Mouse (Mus musculus) right cerebral cortex, adult 2 months (tissue): ENCODE results near the gene 1700007K13Rik.
"Not testable (repeated sequence)": the region's sequence is repeated elsewhere in the genome, so short reads cannot be mapped to it uniquely, and the experiment has no call there.

Experiments
- DNase-seq, 2 experiments: peaks; one replicate each; pipeline ENCODE4 v3.0.0; 2021 to 2022; ENCODE audit warnings: low spot score in 2 of 2

Gene 1700007K13Rik

DNA sequence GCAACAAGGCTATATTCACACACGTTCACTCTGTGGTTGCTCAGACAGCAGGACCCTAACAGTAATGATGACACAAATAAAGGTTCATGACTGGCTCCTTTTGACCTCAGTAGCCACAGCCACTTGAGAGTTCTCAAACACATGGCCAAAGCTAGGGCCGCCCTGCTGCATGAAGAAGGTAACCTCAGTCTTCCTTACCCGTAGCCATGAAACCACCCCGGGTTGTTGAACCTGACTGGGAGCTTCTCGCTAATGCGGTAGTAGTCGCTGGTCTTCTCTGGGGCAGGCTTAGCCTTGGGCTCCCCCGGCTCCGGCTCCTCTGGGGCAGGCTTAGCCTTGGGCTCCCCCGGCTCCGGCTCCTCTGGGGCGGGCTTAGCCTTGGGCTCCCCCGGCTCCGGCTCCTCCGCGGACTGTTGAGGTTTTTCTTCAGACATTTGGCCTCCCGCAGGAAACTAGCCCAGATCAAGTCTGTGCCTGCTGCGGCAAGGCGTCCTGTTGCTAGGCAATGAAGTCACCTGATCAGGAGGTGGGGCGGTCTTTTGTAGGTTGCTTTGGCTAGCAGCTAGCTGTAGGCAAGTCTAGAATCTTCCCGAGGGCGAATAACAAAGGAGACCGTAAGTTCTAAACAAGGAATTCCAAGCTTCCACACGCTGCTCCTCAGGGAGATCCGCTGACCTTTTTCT, at the start of gene 1700007K13Rik:
1700007K13Rik (minus strand) TSS at position 497 of the 683 bp plus-strand sequence.
- DNase-seq = peak; percentile 77 to 81

DNA sequence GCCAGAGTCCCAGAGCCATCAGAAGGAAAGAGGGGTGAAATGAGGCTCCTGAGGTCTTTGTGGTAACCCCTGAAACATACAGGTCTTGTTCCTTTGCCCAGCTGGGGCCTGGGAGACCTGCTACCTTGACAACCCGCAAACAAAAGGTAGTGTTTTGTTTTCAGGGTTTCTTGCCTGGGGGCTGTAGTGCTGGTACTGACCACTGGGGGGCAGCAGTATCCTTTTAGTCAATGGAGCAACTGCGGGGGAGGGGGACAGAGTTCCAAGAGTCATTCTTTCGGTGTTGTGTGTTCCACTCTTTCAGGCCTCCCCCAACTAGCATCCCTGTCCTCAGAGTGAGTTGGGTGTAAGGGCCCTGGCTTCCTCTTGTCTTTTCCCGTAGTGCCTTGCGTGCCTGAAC, 48.4 kb upstream of the 1700007K13Rik start:
- peak; percentile 92 for DNase-seq

DNA sequence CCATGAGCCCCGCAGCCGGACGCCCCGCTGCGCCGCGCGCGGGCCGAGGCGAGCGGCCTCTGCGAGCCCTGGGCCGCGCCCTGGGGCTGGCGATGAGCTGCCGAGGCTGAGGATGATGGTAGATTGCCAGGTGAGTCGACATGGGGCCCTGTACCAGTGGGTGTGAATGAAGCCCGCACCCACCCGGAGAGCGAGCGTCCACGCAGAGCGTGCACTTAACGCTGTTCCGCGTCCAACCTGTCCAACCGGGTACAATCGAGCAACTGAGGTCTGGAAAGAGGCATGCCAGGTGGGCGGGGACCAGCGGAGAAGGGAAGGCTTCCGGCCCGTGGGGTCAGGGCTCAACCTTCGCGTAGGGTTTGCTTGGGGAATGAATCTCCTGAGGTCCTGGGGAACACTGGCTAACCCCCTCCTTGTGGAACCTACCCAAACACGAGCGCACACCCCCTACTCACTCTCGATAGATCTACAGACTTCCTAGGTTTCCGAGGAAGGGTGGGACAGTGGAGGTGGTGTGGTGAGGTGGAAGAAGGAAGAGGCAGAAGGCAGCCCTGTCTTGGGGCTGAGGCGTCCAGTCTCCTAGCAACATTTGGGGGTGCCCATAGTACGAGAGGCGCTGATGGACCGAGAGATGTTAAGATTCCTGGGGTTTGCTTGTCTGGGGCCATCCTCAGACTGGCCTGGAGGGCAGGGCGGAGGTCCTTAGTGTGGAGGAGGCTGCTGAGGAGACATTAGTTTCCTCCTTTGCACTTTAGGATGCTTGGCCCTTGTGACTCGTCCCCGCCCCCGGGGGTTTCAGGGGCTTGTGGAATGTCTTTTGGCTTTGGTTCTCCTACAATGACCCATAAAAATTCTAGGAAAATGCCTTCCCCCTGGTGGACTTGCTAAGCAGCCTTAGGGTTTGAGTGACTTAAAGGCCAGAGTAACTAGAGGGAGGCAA, 47.6 kb upstream of the 1700007K13Rik start:
- peak; percentile 43 to 44 for DNase-seq

DNA sequence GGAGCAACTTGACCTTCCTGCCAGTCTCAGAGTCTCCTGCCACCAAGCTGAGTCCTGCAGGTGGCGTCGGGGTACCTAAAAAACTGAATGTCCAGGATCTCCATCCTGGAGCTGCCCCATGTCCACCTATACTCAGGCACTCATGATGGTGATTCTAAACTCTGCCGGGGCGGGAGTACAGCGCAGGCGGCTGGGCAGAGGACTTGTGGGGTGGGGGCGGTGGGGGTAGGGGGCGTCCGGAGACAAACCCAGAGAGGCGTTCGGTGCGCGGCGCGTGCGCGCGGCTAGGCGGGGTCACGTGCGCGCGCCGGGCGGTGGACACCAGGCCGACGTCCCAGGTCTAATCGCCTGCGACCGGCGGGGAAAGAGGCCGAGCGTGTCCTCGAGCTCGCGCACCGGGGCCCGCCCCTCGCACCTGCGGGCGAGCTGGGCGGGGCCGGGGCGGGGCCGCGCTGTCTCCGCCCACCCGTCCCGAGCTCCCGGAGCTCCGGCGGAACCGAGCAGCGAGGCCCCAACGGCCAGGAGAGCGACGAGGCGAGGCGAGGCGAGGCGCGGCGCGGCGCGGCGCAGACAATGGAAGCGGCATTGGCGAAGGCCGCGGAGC, 46.8 kb upstream of the 1700007K13Rik start, which contains the start of gene Ralgds:
Ralgds (plus strand) TSS at position 328 of the 604 bp plus-strand sequence.
- DNase-seq = peak in 1 of 2 experiments; percentile 37

GRCm38 (mm10) chr2:28511600-28511999, 45.5 kb upstream of the 1700007K13Rik start:
- not testable (repeated sequence) for DNase-seq

DNA sequence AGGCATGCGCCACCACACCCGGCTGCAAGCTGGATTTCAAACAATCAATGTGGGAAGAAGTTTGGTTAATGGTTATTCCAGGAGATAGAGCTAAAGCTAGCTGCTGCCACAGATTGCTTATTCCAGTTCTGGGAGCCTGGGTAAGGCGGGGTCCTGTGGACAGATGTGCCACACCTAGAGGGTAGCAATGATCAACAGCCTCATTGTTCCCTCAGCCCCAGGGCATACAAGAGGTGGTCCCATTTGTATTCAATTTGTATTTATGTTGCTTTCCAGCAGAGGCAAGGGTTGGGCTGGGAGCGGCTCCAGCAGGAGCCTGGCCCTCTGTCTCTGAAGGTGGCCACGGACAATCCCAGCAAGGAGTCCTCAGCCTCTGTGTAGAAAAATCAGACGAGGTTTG, 40.2 kb upstream of the 1700007K13Rik start:
- DNase-seq = no peak

DNA sequence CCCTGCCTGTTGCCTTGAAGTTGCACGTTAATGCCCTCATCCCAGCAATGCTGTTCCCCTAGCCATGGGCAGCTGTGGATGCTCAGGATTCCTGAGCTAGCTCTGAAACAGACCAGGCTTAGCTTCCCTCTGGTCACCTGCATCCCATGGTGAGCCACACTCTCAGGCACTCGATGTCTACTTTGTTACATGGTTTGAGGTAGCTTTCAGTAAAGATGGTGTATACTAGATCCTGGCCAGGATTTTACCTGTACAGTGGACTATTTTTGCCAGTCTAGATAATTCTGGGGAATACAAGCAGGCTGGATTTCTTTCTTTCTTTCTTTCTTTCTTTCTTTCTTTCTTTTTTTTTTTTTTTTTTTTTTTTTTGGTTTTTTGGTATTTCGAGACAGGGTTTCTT, 39.7 kb upstream of the 1700007K13Rik start, which contains the start of gene Gm10134:
Gm10134 (plus strand) TSS at position 301 of the 400 bp plus-strand sequence.
- DNase-seq = no peak

DNA sequence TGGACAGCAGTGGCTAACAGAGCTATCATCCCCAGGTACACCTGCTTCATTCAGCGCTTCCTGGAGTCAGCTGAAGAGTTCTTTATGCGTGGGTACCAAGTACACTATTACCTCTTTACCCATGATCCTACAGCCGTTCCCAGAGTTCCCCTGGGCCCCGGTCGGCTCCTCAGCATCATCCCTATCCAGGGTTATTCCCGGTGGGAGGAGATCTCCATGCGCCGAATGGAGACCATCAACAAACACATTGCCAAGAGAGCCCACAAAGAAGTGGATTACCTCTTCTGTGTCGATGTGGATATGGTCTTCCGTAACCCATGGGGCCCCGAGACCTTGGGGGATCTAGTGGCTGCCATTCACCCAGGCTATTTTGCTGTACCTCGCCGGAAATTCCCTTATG, 38.5 kb upstream of the 1700007K13Rik start:
- DNase-seq = no peak

DNA sequence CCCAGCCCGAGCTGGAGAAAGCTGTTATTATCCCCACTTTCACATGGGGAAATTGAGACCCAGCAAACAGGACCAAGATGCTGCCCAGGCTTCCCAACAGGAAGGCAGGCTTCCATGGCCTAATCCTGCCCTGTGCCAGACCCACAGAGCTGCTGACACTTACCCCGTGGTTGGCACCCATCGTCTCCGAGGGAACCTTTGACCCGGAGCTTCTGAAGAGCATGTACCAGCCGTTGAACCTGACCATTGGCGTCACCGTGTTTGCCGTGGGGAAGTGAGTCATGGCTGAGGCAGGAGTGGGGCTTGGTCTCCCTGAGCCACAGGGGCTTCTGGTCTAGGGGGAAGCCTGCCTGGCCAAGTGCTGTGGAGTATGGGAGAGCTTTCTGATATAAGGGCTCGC, 36.9 kb upstream of the 1700007K13Rik start:
- DNase-seq = no peak

DNA sequence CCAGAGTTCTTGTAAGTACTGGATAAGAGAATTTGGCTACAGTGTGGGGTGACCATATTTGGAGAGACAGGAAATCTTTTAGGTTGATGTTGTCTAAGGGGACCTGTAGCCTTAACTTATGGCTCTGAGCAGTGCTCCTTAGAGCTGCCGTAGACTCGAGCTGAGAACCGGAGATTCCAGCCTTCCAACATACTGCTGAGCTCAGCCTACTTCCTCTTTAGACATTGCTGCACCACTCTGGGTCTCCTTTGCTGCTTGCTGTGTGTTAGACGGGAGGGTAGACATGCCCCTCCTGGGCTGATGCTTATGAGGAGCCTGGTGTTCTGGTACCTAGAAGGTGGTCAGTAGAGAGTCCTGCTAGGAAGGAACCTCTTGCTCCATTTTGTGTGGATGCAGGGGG, 32.3 kb upstream of the 1700007K13Rik start:
- no peak for DNase-seq

DNA sequence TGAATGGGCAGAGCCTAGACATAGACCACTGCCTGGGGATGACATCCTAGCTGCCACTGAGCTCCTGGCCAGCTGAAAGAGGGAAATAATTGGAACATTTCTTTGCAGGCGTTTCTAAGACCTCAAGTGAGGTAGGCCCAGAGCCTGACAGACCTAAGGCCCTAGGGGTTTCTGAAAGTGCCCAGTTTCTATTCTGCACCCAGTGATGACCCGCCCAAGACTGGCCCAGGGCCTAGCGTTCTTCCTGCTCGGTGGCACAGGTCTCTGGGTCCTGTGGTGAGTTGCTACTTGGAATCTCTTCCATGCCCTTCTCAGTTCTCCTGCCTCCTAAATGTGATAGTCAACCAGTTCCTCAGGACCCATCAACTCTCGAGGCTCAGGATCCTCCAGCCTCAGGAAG, 31.4 kb upstream of the 1700007K13Rik start:
- DNase-seq = no peak

DNA sequence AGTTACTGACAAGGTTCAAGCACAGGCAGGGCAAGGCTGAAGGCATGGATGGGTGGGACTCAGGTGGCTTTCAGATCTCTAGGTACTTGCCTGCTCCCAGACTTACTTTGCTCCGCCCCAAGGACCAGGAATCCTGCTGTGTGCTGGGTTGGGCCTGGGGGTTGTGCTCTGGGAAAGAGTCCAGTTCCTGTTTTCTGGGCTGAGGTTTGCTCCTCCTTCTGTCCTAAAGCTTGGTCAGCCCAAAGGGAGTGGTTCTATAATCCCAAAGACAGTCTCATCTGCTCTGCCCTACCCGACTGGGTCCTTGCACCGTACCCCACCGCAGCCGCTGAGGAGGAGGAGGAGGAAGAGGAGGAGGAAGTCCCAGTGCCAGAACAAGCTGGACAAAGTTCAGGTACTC, 30.5 kb upstream of the 1700007K13Rik start, which contains the start of gene Gbgt1:
Gbgt1 (plus strand) TSS at position 221 of the 400 bp plus-strand sequence.
- no peak for DNase-seq

DNA sequence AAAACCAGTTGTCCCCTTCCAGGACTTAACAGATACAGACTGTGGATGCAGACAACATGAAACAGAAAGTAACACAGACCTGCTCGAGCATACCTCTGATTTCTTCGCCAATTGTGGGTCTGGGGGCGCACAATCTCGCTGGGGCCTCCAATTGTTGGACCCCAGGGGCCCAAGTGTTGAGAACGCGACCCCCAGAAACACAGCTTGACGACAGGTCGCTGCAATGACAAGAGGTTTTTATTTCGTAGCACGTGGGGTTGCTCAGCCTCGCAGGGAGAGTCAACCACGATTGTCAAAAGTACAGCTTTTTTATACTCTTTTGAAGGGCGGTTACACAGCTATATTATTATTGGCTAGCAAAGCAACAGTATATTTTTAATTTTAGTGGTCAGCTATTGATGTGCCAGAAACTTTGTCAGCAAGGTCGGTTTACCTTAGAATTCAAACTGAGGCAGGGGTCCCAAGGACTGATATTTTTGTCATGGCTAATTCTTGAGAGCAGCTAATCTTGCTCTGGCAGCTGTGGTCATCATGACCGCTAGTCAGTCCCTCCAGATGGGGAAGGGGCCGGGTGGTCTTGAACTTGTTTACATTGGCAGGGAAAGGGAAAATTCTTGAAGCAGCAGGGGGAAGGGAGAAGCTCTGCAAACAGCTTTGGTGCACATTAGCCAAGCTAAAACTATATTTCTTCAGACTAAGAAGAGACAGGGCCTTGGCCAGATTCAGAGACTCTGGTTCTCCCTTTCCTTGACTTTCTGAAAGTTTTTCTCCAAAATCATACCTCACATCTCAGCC, 29.9 kb upstream of the 1700007K13Rik start:
- no peak for DNase-seq

- DNase-seq = peak; percentile 31 to 43
These were observed 29.1 kb upstream of the 1700007K13Rik start for GRCm38 (mm10) chr2:28495207-28495756.

- DNase-seq = no peak
These were observed 28.4 kb upstream of the 1700007K13Rik start for GRCm38 (mm10) chr2:28494521-28494920.

DNA sequence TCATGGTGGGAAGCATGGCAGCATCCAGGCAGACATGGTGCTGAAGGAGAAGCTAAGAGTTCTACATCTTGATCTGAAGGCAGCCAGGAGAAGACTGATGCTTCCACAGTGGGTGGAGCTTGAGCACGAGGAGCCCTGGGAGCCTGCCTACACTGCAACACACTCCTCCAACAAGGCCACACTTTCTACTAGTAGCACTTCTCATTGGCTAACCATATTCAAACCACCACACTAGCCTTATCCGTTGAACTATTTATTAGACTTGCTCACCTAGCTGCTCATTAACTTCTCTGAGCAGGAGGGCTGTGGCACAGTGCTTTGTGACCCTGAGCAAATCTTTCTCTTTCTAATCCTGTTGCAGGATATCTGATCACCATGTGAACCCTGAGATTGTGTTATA, 17.7 kb upstream of the 1700007K13Rik start:
- DNase-seq = no peak

DNA sequence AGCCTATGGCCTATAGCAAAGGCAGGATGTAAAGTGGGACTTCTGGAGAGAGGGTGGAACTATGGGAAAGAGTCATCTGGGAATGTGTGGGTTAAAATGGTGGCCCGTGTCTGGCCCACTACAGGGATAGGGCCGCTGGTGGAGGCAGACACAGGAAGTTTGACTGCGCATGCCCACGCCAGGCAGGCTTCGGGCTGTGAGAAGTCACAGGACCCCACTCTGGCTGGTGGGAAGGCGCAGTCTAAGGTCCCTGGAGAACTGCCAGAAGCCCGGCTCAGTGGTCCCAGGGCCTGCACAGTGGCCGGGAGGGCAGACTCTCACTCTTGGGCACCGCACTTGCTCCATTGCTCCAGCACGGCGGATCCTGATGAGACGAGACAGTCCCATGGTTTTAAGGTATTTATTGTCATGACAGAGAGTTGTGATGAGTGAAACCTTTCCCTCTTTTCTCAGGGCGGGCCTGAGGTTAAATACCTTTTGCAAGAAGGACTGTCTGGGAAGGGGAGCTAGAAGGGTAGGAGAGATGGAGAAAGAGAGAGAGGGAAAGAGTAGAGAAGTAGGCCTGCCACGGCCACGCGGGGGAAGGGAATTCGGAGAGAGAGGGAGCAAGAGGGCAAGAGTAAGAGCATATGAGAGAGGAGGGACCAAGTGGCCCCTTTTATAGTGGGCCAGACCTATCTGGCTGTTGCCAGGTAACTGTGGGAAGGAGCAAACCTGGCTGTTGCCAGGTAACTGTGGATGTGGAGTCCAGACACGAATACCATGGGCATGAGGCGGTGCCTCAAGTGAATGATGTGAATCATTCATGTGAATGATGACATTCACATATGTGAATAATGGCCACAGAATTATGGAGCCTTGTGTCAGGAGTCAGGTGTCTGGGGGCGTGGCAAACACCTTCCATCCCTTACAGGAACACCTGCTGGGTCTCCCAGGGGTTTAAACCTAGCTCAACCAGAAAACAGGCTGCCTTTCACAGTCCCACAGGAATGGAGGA, 13.4 kb upstream of the 1700007K13Rik start:
- no peak for DNase-seq

DNA sequence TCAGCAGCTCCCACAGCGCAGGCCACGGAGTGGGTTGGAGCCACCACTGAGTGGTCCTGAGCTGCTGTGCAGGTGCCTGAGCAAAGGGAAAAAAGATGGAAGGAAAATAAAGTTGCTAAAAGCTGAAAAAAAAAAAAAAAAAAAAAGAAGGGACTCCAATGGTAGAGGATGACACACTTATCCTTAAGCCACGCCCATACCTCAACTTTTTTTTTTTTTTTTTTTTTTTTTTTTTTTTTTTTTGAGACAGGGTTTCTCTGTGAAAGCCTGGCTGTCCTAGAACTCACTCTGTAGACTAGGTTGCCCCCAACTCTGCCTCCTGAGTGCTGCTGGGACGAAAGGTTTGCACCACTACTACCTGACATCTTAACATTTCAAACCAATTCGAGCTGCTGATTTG, 11.9 kb upstream of the 1700007K13Rik start:
- not testable (repeated sequence) for DNase-seq

- DNase-seq = not testable (repeated sequence)
These were observed 5.9 kb upstream of the 1700007K13Rik start for GRCm38 (mm10) chr2:28472011-28472410.

GRCm38 (mm10) chr2:28470591-28470990, 4.5 kb upstream of the 1700007K13Rik start:
- no peak for DNase-seq
